Mouse (Mus musculus) monocyte, adult 59 days (primary cell): Measurements from ENCODE around the gene Nnat. TPM values are rescaled to one million over a fixed set of nuclear protein-coding genes. Genes with fewer than 3 reads are reported as not detected.

ENCODE experiments used
- total RNA-seq, 2 experiments: library from RNA; stranded (reverse); gene quantifications; one replicate each; pipeline ENCODE4 v1.2.4; 2023

Gene Nnat
- total RNA-seq, result not detected

DNA sequence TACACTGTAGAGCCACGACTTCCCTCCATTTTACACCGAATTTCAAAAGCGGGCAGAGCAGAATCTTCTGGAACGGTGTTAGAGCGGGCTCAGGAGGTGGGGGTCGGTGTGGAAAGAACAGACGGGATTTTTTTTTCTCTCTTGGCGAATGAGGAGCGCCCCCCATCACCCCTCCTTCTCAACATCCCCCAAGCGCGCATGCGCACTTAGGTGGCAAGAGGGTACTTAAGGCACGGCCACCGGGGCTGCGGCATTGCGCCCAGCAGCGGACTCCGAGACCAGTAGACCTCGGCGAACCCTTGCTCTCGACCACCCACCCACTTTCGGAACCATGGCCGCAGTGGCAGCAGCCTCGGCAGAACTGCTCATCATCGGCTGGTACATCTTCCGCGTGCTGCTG is at the start of gene Nnat:
Gene Nnat, plus strand, starts transcription at position 221 of the 400 bp plus-strand sequence.

DNA sequence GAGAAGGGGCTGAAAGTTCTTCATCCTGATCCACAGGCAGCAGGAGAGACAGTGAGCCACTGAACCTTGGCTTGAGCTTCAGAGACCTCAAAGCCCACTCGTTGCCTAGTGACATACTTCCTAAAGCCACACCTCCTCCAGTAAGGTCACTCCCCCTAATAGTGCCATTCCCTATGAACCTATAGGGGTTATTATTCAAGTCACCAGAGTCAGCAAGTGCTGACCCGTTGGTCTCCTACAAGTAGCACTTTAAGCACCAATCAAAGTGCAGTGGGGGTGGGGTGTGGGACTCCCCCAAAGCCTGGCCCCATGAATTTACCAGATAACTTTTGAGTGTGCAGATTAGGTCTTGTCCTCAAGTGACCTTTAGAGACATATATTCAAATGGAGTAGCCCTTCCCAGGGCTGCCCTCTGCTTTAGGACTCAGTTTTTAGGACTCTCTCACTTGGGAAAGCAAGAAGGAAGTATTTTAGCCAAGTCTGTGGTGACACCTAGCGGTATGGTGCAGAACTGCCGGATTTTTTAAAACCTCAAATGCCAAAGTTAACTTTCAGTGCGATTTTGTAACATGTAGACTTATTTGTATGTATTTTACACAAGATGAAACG is 11.4 kb downstream of the Nnat start, which contains the start of gene Blcap:
Gene Blcap, minus strand, starts transcription at position 51 of the 609 bp plus-strand sequence.

Other genes starting within 250 kb of the Nnat start
- 1 to 10 TPM in 1 of 2 experiments, not detected in 1; 1.4 TPM for gene Ghrh, start 212.6 kb upstream of the Nnat start, total RNA-seq
- gene Manbal, start 192.5 kb upstream of the Nnat start, total RNA-seq, result 10 to 100 TPM; 34.3 to 37.7 TPM
- 1 to 10 TPM; 3.5 to 4.3 TPM for gene Src, start 141.6 kb upstream of the Nnat start, total RNA-seq
- 10 to 100 TPM; 41.7 to 43.3 TPM for gene Blcap, start 11.2 kb downstream of the Nnat start, total RNA-seq
- 10 to 100 TPM; 26.2 to 28.1 TPM for gene Ctnnbl1, start 177.3 kb downstream of the Nnat start, total RNA-seq